Mouse (Mus musculus): ENCODE results near the gene 1700022I11Rik. TPM values are rescaled to one million over a fixed set of nuclear protein-coding genes. Genes with fewer than 3 reads are reported as not detected.

1700022I11Rik gene
- polyA plus RNA-seq, 1 experiment from 2014 or later = 0.30 TPM

DNA sequence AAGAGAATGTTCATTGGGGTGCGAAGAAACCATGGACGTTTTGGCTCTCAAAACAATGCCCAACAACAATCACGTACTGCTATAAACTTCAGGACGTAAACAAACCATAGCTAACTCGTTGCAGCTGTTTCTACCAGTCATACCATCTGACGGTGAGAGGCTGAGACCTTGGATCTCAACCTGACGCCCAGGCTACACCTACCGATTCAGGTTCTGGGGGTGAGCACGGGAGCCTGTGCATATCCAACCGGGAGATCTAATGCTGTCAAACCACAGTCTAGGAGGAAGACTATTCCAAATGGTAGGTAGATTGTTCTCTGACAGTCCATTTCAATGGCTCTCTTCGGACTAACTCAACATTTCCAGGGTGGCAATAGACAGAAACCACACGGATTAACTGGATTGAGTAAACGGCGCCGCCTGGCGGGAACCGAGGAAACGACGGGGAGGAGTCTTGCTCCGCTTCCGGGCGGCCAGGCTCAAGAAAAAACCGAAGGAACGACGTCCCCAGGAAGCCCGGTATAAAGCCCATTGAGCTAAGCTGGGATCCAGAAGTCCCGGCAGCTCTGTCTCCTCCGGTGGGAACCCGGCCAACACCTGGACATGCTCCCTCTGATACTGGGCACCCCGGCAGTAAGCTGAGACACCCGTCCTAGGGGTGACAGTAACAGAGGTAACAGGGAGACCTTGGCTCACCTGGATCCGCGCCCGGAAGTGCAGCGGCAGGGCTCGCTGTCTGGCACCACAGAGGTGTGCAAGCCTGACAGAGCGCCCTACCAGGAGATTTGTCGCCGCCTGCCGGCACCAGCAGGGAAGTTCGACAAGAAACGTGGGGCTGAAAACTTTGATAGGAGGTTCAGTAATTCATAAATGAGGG is 55.9 kb downstream of the 1700022I11Rik start, which contains the start of gene Pigo:
TSS of gene Pigo (minus strand) at position 736 of the 877 bp plus-strand sequence.
- H3K9me3 ChIP-seq (ENCODE audit: low read length) = no peaks in the 10 kb centered on the region
- TF ChIP-seq CTCF (IDR thresholded peaks at IDR 0.05) = peak; percentile 90
- peak; percentile 56; the same call in 1 of the 2 replicates for TF ChIP-seq EP300 (IDR thresholded peaks at IDR 0.05)
- H3K4me2 ChIP-seq (replicated peaks; ENCODE audit: low read depth, low read length) = peak within 1 kb of the TSS; percentile 65
- WGBS = 6% methylated on average over 42 of the region's 42 CpGs
- H3K9ac ChIP-seq (replicated peaks; ENCODE audit: low read depth) = peak within 1 kb of the TSS; percentile 53
- peak; percentile 98 for DNase-seq (ENCODE audit: low spot score)
- peaks cover 7% of the 10 kb centered on the region; the same call in 1 of the 2 replicates for H3K4me1 ChIP-seq (ENCODE audit: insufficient read depth, low read depth, low read length)
- peaks cover 24% of the 10 kb centered on the region for H3K36me3 ChIP-seq (ENCODE audit: insufficient read depth, low read length)
- no peaks in the 10 kb centered on the region for H3K27me3 ChIP-seq (replicated peaks; ENCODE audit: insufficient read depth, low read length)
- peak within 1 kb of the TSS; percentile 91 for H3K27ac ChIP-seq (ENCODE audit: low read length)
- peak; percentile 95 for ATAC-seq
- peak within 1 kb of the TSS; percentile 56 for H3K4me3 ChIP-seq (ENCODE audit: low read depth, low read length)

GRCm38 (mm10) chr4:43029121-43029520 is 59.7 kb downstream of the 1700022I11Rik start:
- H3K9ac ChIP-seq (replicated peaks; ENCODE audit: low read depth) = no peak overlapping the region
- no peak for ATAC-seq
- H3K36me3 ChIP-seq (ENCODE audit: insufficient read depth, low read length) = peaks cover 23% of the 10 kb centered on the region
- H3K27me3 ChIP-seq (replicated peaks; ENCODE audit: insufficient read depth, low read length) = no peaks in the 10 kb centered on the region
- no peak overlapping the region for H3K4me2 ChIP-seq (replicated peaks; ENCODE audit: low read depth, low read length)
- H3K27ac ChIP-seq (ENCODE audit: low read length) = no peak overlapping the region
- H3K9me3 ChIP-seq (ENCODE audit: low read length) = no peaks in the 10 kb centered on the region
- H3K4me1 ChIP-seq (ENCODE audit: insufficient read depth, low read depth, low read length) = peaks cover 7% of the 10 kb centered on the region; the same call in 1 of the 2 replicates
- no peak for TF ChIP-seq EP300 (IDR thresholded peaks at IDR 0.05)
- 97% methylated on average over 7 of the region's 7 CpGs for WGBS
- no peak overlapping the region for H3K4me3 ChIP-seq (ENCODE audit: low read depth, low read length)
- no peak for DNase-seq (ENCODE audit: low spot score)

DNA sequence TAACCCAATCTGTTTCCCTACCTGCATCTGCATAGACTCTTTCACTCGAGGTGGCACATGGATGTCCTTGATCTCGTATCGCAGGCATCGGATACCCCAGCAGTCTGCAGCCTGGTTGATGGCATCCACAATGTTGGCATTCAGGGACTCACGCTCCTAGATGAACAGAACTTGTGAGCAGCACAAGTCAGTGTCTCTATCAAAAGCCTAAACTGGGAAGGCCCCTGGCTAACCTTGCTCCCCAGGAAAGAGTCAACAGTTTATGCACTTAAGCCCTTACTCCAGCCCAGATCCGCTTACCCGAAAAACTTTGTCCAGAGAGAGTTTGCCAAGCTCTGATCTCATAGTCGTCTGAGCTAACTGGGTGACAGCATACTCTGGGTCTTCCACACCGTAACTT is 60.3 kb downstream of the 1700022I11Rik start:
- H3K4me2 ChIP-seq (replicated peaks; ENCODE audit: low read depth, low read length) = no peak overlapping the region
- no peak for DNase-seq (ENCODE audit: low spot score)
- H3K4me3 ChIP-seq (ENCODE audit: low read depth, low read length) = no peak overlapping the region

GRCm38 (mm10) chr4:43030352-43030751 is 60.9 kb downstream of the 1700022I11Rik start:
- 56% methylated on average over 9 of the region's 9 CpGs for WGBS
- Histone ChIP-seq H3K27me3 (replicated peaks; ENCODE audit: insufficient read depth, low read length) (no peaks in the 10 kb centered on the region), H3K4me1 (ENCODE audit: insufficient read depth, low read depth, low read length) (no peaks in the 10 kb centered on the region), H3K9ac (replicated peaks; ENCODE audit: low read depth) (peak overlapping the region; percentile 91), H3K27ac (ENCODE audit: low read length) (peak overlapping the region; percentile 87), H3K36me3 (ENCODE audit: insufficient read depth, low read length) (peaks cover 33% of the 10 kb centered on the region), H3K4me3 (ENCODE audit: low read depth, low read length) (peak overlapping the region; percentile 58), H3K9me3 (ENCODE audit: low read length) (no peaks in the 10 kb centered on the region), H3K4me2 (replicated peaks; ENCODE audit: low read depth, low read length) (peak overlapping the region; percentile 82)
- ATAC-seq = no peak
- no peak for DNase-seq (ENCODE audit: low spot score)
- TF ChIP-seq CTCF (IDR thresholded peaks at IDR 0.05) (no peak), EP300 (IDR thresholded peaks at IDR 0.05) (no peak)

More for the DNA sequence above, 60.3 kb downstream of the 1700022I11Rik start:
- WGBS = 90% methylated on average over 9 of the region's 9 CpGs
- TF ChIP-seq CTCF (IDR thresholded peaks at IDR 0.05) = no peak
- no peak for TF ChIP-seq EP300 (IDR thresholded peaks at IDR 0.05)
- peaks cover 30% of the 10 kb centered on the region for H3K36me3 ChIP-seq (ENCODE audit: insufficient read depth, low read length)
- ATAC-seq = no peak
- no peaks in the 10 kb centered on the region for H3K9me3 ChIP-seq (ENCODE audit: low read length)
- H3K4me1 ChIP-seq (ENCODE audit: insufficient read depth, low read depth, low read length) = peaks cover 5% of the 10 kb centered on the region; the same call in 1 of the 2 replicates
- no peak overlapping the region for H3K9ac ChIP-seq (replicated peaks; ENCODE audit: low read depth)
- no peaks in the 10 kb centered on the region for H3K27me3 ChIP-seq (replicated peaks; ENCODE audit: insufficient read depth, low read length)
- H3K27ac ChIP-seq (ENCODE audit: low read length) = no peak overlapping the region

- H3K9ac ChIP-seq (replicated peaks; ENCODE audit: low read depth) = peak overlapping the region; percentile 91
- peaks cover 33% of the 10 kb centered on the region for H3K36me3 ChIP-seq (ENCODE audit: insufficient read depth, low read length)
- no peaks in the 10 kb centered on the region for H3K4me1 ChIP-seq (ENCODE audit: insufficient read depth, low read depth, low read length)
- 2% methylated on average over 28 of the region's 28 CpGs for WGBS
- no peak for TF ChIP-seq CTCF (IDR thresholded peaks at IDR 0.05)
- TF ChIP-seq EP300 (IDR thresholded peaks at IDR 0.05) = no peak
- no peaks in the 10 kb centered on the region for H3K27me3 ChIP-seq (replicated peaks; ENCODE audit: insufficient read depth, low read length)
- peak overlapping the region; percentile 82 for H3K4me2 ChIP-seq (replicated peaks; ENCODE audit: low read depth, low read length)
- peak; percentile 57 for ATAC-seq
- H3K9me3 ChIP-seq (ENCODE audit: low read length) = no peaks in the 10 kb centered on the region
- H3K27ac ChIP-seq (ENCODE audit: low read length) = peak overlapping the region; percentile 87
- peak overlapping the region; percentile 58 for H3K4me3 ChIP-seq (ENCODE audit: low read depth, low read length)
- peak; percentile 51 for DNase-seq (ENCODE audit: low spot score)
These were observed 61.4 kb downstream of the 1700022I11Rik start for GRCm38 (mm10) chr4:43030780-43031230.

DNA sequence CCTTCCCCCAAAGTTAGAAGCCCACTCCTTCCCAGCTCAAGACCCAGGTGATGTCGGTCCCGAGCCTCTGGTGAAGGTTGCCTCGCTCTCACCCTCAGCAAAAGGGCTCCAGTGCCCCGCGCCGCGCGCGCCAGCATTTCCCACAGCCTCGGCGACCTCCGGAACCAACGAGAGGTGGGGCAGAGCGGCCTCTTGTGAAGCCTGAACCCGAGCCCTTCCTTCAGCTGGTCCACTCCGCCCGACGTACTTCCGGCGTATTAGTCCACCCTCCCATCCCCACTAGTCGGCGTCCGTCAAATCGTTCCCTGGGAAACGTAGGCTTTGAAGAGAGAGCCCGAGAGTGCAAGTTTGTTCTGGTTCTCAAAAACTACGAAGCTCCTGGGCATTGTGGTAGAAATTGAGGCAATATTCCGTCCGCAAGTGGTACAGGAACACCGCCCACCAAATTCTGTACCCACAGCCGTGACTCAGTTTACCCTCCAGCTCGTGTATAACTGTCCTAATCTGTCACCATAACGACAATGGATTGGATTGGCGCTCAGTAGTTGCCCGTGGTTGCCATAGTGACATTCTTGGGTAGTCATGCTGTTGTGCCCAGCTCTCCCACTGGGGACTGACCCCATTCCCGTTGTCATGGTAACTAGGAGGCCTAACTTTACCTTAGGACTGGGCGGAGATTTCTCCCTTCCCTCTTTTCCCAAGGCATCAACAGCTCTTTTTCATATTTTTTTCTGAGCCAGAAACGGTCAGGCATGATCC is 62.0 kb downstream of the 1700022I11Rik start, which contains the start of gene Stoml2:
TSS of gene Stoml2 (minus strand) at position 474 of the 759 bp plus-strand sequence.
- WGBS = 2% methylated on average over 38 of the region's 38 CpGs

More for the DNA sequence above, 62.0 kb downstream of the 1700022I11Rik start, which contains the start of gene Stoml2:
- Histone ChIP-seq H3K9me3 (ENCODE audit: low read length) (no peaks in the 10 kb centered on the region), H3K4me3 (ENCODE audit: low read depth, low read length) (peak within 1 kb of the TSS; percentile 58), H3K27ac (ENCODE audit: low read length) (peak within 1 kb of the TSS; percentile 87), H3K27me3 (replicated peaks; ENCODE audit: insufficient read depth, low read length) (no peaks in the 10 kb centered on the region), H3K4me2 (replicated peaks; ENCODE audit: low read depth, low read length) (peak within 1 kb of the TSS; percentile 82), H3K36me3 (ENCODE audit: insufficient read depth, low read length) (peaks cover 33% of the 10 kb centered on the region), H3K9ac (replicated peaks; ENCODE audit: low read depth) (peak within 1 kb of the TSS; percentile 91), H3K4me1 (ENCODE audit: insufficient read depth, low read depth, low read length) (no peaks in the 10 kb centered on the region)
- DNase-seq (ENCODE audit: low spot score) (peak; percentile 99), ATAC-seq (peak; percentile 98)
- TF ChIP-seq EP300 (IDR thresholded peaks at IDR 0.05) (no peak), CTCF (IDR thresholded peaks at IDR 0.05) (peak; percentile 65)

Measured in lung, postnatal 0 days (tissue).